Mouse (Mus musculus): ENCODE data around the gene 1700023F06Rik.

DNA sequence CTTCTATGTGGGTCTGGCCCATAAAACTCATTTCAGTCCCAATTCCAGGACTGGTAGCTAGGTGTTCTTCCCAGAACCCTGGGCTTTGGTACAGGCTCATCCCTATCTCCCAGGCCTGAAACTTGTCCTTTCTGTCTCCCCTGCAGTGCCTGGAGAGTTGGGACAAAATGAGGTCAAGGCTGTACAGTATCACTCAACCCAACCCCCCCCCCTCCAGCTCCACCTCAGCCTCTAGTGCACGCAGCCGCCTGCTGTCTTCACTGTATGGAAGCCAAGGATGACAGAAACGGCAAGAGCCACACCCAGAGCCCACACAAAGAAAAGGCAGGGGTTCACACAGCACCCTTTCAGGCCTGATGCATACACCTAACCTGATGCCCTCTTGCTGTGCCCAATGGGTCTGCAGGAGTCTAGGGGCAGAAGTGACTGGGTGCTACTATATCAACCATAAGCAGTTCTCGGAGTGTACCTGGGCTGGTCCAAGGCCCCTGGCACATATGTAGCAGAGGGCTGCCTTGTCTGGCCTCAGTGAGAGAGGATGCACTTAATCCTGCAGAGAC is 38.5 kb upstream of the 1700023F06Rik start:
- TF ChIP-seq POLR2A (IDR thresholded peaks at IDR 0.05; ENCODE audit: borderline replicate concordance, extremely low read depth, low read depth, low read length) (no peak), CTCF (IDR thresholded peaks at IDR 0.05; ENCODE audit: insufficient read depth, low read length) (no peak)

Measured in lung, adult 2 months (tissue).